Mouse (Mus musculus) bone marrow, adult 2 months (tissue): ENCODE measurements around the gene Chit1. TPM values are rescaled to one million over a fixed set of nuclear protein-coding genes. Genes with fewer than 3 reads are reported as not detected.

ENCODE experiments used
- H3K27ac ChIP-seq: fragments of 200-500 bp; 2 replicates; pipeline ENCODE4 v1.5.1; 2012; ENCODE audit warnings: low read depth, mild to moderate bottlenecking, control low read depth, inconsistent platforms, low read length; ENCODE audit not compliant: control insufficient read depth, poor library complexity, insufficient read depth
- H3K4me1 ChIP-seq: fragments of 200-500 bp; 2 replicates; pipeline ENCODE4 v1.6.1; 2011; ENCODE audit warnings: low read length; ENCODE audit not compliant: control insufficient read depth, insufficient read depth
- H3K4me3 ChIP-seq: fragments of 200-500 bp; replicated peaks from 2 replicates; pipeline ENCODE3; 2011; ENCODE audit warnings: mild to moderate bottlenecking, low read depth, low read length, control low read depth; ENCODE audit not compliant: control insufficient read depth
- CTCF ChIP-seq: fragments of 200-500 bp; IDR thresholded peaks from 2 replicates; pipeline ENCODE4 v1.5.1; 2011; ENCODE audit warnings: low read length, control low read depth; ENCODE audit not compliant: control insufficient read depth, insufficient read depth
- POLR2A ChIP-seq: fragments of 200-500 bp; IDR thresholded peaks from 2 replicates; pipeline ENCODE4 v1.6.1; 2011; ENCODE audit warnings: low read depth, mild to moderate bottlenecking, control low read depth, low read length, borderline replicate concordance; ENCODE audit not compliant: control insufficient read depth
- WGBS: fragments of 180-500 bp; shearing (Covaris S2); methylation state at CpG from one replicate; pipeline ENCODE4 v1.1.7; 2018; 5-methylcytosine and 5-hydroxymethylcytosine counted together
- polyA plus RNA-seq: library from polyadenylated mRNA; stranded (reverse); fragments of >200 nt; gene quantifications from 2 replicates; pipeline ENCODE4 v1.2.4, GENCODE M21; 2011; ENCODE audit warnings: low replicate concordance; ENCODE audit not compliant: missing spikeins, insufficient read depth, insufficient read length

Chit1 gene
- polyA plus RNA-seq, 1 experiment, result not detected

- Histone ChIP-seq H3K4me1 (peaks cover 4% of the 10 kb centered on the region; the same call in 1 of the 2 replicates), H3K27ac (peak overlapping the region; percentile 30; the same call in 1 of the 2 replicates), H3K4me3 (peak overlapping the region; percentile 60)
- TF ChIP-seq CTCF, result no peak
- TF ChIP-seq POLR2A, result no peak
- 38% methylated on average over 3 of the region's 3 CpGs for WGBS
These were observed 5.1 kb upstream of the Chit1 start for GRCm38 (mm10) chr1:134105764-134106430.

- no peak overlapping the region for H3K27ac ChIP-seq
- 3% methylated on average over 5 of the region's 5 CpGs for WGBS
- no peak overlapping the region for H3K4me3 ChIP-seq
- H3K4me1 ChIP-seq, result peaks cover 4% of the 10 kb centered on the region; the same call in 1 of the 2 replicates
- peak; percentile 87 for TF ChIP-seq CTCF
- no peak for TF ChIP-seq POLR2A
These were observed 4.3 kb upstream of the Chit1 start for GRCm38 (mm10) chr1:134106719-134107118.

- peaks cover 4% of the 10 kb centered on the region; the same call in 1 of the 2 replicates for H3K4me1 ChIP-seq
- no peak overlapping the region for H3K4me3 ChIP-seq
- no peak overlapping the region for H3K27ac ChIP-seq
- TF ChIP-seq POLR2A, result no peak
- TF ChIP-seq CTCF, result no peak
- 84% methylated on average over 7 of the region's 7 CpGs for WGBS
These were observed 3.3 kb upstream of the Chit1 start for GRCm38 (mm10) chr1:134107777-134108176.

GRCm38 (mm10) chr1:134110015-134110414 lies 1.0 kb upstream of the Chit1 start:
- Histone ChIP-seq H3K27ac (no peak overlapping the region), H3K4me1 (no peaks in the 10 kb centered on the region; the same call in 1 of the 2 replicates), H3K4me3 (no peak overlapping the region)
- TF ChIP-seq CTCF (no peak), POLR2A (no peak)
- 76% methylated on average over 3 of the region's 3 CpGs for WGBS

- no peak overlapping the region for H3K4me3 ChIP-seq
- no peak overlapping the region for H3K27ac ChIP-seq
- H3K4me1 ChIP-seq, result no peaks in the 10 kb centered on the region; the same call in 1 of the 2 replicates
- WGBS, result 76% methylated on average over 5 of the region's 5 CpGs
- no peak for TF ChIP-seq POLR2A
- TF ChIP-seq CTCF, result no peak
These were observed 593 bp upstream of the Chit1 start for GRCm38 (mm10) chr1:134110449-134110848.

- WGBS, result 64% methylated on average over 5 of the region's 5 CpGs
- TF ChIP-seq POLR2A (no peak), CTCF (no peak)
- H3K4me3 ChIP-seq, result no peak overlapping the region
- no peaks in the 10 kb centered on the region for H3K4me1 ChIP-seq
- no peak overlapping the region for H3K27ac ChIP-seq
These were observed 2.5 kb downstream of the Chit1 start for GRCm38 (mm10) chr1:134113560-134113959.

- Histone ChIP-seq H3K4me1 (no peaks in the 10 kb centered on the region), H3K27ac (no peak overlapping the region), H3K4me3 (no peak overlapping the region)
- WGBS, result 75% methylated on average over 7 of the region's 7 CpGs
- no peak for TF ChIP-seq POLR2A
- TF ChIP-seq CTCF, result no peak
These were observed 3.0 kb downstream of the Chit1 start for GRCm38 (mm10) chr1:134114018-134114417.

GRCm38 (mm10) chr1:134114730-134115129 lies 3.7 kb downstream of the Chit1 start:
- Histone ChIP-seq H3K27ac (no peak overlapping the region), H3K4me3 (no peak overlapping the region), H3K4me1 (no peaks in the 10 kb centered on the region)
- TF ChIP-seq CTCF (no peak), POLR2A (no peak)
- WGBS, result 87% methylated on average over 13 of the region's 13 CpGs
